Mouse (Mus musculus) testis, adult 2 months (tissue): ENCODE measurements around the gene Slc22a8. TPM values are rescaled to one million over a fixed set of nuclear protein-coding genes. Genes with fewer than 3 reads are reported as not detected.

Experiments used
- H3K27ac ChIP-seq: fragments of 200-500 bp; 2 replicates; pipeline ENCODE4 v1.5.1; 2012; ENCODE audit warnings: low read depth, low read length; ENCODE audit not compliant: control insufficient read depth, insufficient read depth
- H3K27me3 ChIP-seq: fragments of 200-500 bp; 2 replicates; pipeline ENCODE4 v1.6.1; 2012; ENCODE audit warnings: mild to moderate bottlenecking, low read length, moderate library complexity; ENCODE audit not compliant: control insufficient read depth, insufficient read depth
- H3K36me3 ChIP-seq: fragments of 200-500 bp; 2 replicates; pipeline ENCODE4 v1.6.1; 2012; ENCODE audit warnings: mild to moderate bottlenecking, low read length; ENCODE audit not compliant: control insufficient read depth, insufficient read depth
- H3K4me1 ChIP-seq: fragments of 200-500 bp; 2 replicates; pipeline ENCODE4 v1.6.1; 2012; ENCODE audit warnings: low read length; ENCODE audit not compliant: control insufficient read depth, insufficient read depth
- H3K4me3 ChIP-seq: fragments of 200-500 bp; 2 replicates; pipeline ENCODE4 v1.5.1; 2012; ENCODE audit warnings: low read depth, mild to moderate bottlenecking, low read length, moderate library complexity, mixed read lengths; ENCODE audit not compliant: control insufficient read depth
- CTCF ChIP-seq: fragments of 200-500 bp; IDR thresholded peaks from 2 replicates; pipeline ENCODE4 v1.5.1; 2012; ENCODE audit warnings: low read depth, mild to moderate bottlenecking, inconsistent platforms, low read length, moderate library complexity; ENCODE audit not compliant: control insufficient read depth, insufficient read depth, insufficient replicate concordance
- POLR2A ChIP-seq: fragments of 200-500 bp; IDR thresholded peaks from 2 replicates; pipeline ENCODE4 v1.6.1; 2012; ENCODE audit warnings: low read depth, mild to moderate bottlenecking, inconsistent platforms, low read length, moderate library complexity; ENCODE audit not compliant: control insufficient read depth
- polyA plus RNA-seq: library from polyadenylated mRNA; depleted of rRNA; stranded (reverse); fragments of >200 nt; gene quantifications from 2 replicates; pipeline ENCODE4 v1.2.3, GENCODE M21; 2012

The Slc22a8 gene
- polyA plus RNA-seq, 1 experiment = 0.05 TPM

DNA sequence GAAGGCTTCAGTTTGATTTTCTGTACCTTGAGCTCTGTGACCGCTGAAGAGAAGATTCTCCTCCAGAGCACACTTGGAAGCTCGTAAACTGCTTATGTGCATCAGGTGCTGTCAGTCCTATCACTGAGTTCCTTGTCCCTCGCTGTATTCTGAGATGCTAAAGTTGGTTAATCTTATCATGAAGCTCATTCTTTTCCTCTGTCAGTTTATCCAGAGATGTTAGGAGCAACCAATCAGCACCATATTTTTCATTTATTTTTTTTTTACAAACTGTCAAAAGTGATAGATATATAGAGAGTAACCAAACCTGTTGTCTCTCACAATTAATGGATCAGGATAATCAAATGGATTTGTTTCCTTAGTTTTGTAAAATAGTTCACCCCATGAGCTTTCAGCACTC, 5.8 kb upstream of the Slc22a8 start:
- H3K27me3 ChIP-seq = no peaks in the 10 kb centered on the region
- no peaks in the 10 kb centered on the region for H3K36me3 ChIP-seq
- no peak overlapping the region for H3K27ac ChIP-seq
- no peak for TF ChIP-seq POLR2A
- TF ChIP-seq CTCF = no peak
- H3K4me3 ChIP-seq = no peak overlapping the region
- no peaks in the 10 kb centered on the region for H3K4me1 ChIP-seq

DNA sequence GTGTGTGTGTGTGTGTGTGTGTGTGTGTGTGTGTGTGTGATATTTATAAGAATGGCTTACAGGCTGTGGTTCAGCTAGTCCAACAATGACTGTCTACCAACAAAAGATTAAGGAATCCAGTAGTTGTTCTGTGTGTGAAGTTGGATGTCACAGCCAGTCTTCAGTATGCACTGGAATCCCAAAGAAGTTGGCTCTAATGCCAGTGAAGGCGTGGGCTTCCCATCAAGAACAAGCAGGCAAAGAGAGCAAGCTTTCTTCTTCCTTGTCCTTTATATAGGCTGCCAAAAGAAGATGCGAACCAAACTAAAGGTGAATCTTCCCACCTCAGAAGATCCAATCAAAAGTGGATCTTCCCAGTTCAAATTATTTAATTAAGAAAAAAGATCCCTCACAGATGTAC, 5.2 kb upstream of the Slc22a8 start:
- no peaks in the 10 kb centered on the region for H3K36me3 ChIP-seq
- TF ChIP-seq CTCF (no peak), POLR2A (no peak)
- no peaks in the 10 kb centered on the region for H3K4me1 ChIP-seq
- no peak overlapping the region for H3K4me3 ChIP-seq
- no peak overlapping the region for H3K27ac ChIP-seq
- H3K27me3 ChIP-seq = no peaks in the 10 kb centered on the region

DNA sequence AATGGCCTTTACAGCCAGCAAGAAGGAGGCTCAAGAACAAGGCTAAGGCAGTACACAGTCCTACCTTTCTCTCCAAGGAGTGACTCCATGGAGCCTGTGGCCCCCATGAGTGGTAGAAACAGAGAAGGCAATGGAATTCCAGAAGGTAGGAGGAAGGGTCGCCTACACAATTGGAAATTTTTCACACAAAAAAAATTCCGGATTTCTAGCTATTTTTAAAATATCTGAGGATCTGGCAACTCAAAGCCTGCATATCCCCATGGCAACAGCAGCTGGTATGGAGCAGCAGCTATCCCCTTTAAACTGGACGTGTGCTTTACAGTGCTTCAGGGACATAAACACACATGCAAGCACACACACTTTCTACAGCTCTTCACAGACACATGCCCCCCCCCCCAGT, 4.7 kb upstream of the Slc22a8 start:
- no peaks in the 10 kb centered on the region for H3K4me1 ChIP-seq
- no peak for TF ChIP-seq POLR2A
- no peak overlapping the region for H3K27ac ChIP-seq
- no peaks in the 10 kb centered on the region for H3K27me3 ChIP-seq
- no peaks in the 10 kb centered on the region for H3K36me3 ChIP-seq
- H3K4me3 ChIP-seq = no peak overlapping the region

DNA sequence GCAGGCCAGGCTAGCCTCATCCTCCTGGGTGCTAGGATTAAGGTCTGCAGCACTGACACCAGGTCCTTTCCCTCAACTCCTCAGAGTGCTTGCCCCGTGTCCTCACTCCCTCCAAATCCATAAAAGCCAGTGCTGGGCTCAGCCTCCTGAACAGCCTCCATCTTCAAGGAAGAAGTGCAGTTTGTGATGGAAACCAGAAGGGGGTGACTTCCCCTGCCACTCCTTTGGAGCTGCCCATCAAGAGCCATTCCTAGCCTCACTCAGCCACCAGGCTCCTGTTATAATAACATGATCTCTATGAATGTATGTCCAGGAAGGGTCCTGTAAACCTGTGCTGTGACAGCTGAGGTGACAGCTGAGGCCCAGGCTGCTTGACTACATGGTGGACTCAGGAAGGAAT, 3.7 kb upstream of the Slc22a8 start:
- Histone ChIP-seq H3K36me3 (no peaks in the 10 kb centered on the region), H3K4me3 (no peak overlapping the region), H3K4me1 (no peaks in the 10 kb centered on the region), H3K27ac (no peak overlapping the region), H3K27me3 (no peaks in the 10 kb centered on the region)
- no peak for TF ChIP-seq POLR2A
- TF ChIP-seq CTCF = no peak

DNA sequence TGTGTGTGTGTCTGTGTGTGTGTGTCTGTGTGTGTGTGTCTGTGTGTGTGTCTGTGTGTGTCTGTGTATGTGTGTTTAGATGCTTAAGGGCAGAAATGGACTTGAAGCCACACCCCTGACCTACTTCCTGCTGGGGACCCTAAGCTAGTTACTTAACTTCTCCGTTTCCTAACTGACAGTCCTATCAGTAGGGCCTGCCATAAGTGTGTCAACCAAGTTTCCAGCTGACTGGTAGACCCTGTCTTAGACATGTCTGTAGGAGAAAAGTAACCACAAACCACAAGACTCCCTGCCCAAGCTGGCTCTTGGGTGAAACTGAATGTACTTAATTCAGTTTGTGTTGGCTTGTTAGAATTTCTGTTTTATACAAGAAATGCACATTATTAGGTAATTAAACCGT, 1.1 kb downstream of the Slc22a8 start:
- TF ChIP-seq CTCF (no peak), POLR2A (no peak)
- Histone ChIP-seq H3K27me3 (no peaks in the 10 kb centered on the region), H3K4me1 (no peaks in the 10 kb centered on the region; the same call in 1 of the 2 replicates), H3K4me3 (no peak overlapping the region), H3K36me3 (no peaks in the 10 kb centered on the region), H3K27ac (no peak overlapping the region)

DNA sequence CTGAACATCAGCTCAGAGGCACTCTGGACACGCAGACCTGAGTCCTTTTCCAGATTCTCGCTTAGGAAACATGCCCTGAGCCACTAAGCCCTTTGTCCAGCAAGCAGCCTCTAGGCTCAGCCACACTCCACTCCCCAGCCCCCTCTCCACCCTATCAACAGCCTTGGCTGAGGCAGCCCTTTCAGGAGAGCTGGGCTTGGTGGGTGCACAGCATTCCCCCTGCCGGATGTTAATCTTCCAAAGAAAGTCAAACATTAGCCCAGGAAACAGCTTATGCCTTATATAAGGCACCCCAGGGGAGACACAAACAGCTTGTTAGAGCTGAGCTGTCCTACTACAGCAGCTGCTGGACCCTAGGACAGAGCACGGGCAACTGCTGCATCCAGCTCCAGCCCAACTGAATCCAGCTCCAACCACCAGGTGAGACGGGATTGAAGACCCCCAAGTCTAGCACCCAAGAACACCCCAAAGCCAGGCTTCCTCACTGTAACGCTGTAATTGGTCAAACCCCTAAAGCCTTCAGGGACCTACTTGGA, 1.9 kb downstream of the Slc22a8 start:
- Histone ChIP-seq H3K4me3 (no peak overlapping the region), H3K27ac (no peak overlapping the region), H3K36me3 (no peaks in the 10 kb centered on the region), H3K4me1 (no peaks in the 10 kb centered on the region; the same call in 1 of the 2 replicates), H3K27me3 (no peaks in the 10 kb centered on the region)
- no peak for TF ChIP-seq POLR2A

DNA sequence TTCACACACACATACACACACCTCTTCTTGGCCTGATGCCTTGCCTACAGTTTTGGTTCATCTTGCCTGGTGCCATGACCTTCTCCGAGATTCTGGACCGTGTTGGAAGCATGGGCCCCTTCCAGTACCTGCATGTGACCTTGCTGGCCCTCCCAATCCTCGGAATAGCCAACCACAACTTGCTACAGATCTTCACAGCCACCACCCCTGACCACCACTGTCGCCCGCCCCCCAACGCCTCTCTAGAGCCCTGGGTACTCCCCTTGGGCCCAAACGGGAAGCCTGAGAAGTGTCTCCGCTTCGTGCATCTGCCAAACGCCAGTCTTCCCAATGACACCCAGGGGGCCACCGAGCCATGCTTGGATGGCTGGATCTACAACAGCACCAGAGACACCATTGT, 2.8 kb downstream of the Slc22a8 start:
- H3K4me1 ChIP-seq = no peaks in the 10 kb centered on the region; the same call in 1 of the 2 replicates
- H3K27ac ChIP-seq = no peak overlapping the region
- TF ChIP-seq POLR2A (no peak), CTCF (no peak)
- no peak overlapping the region for H3K4me3 ChIP-seq
- no peaks in the 10 kb centered on the region for H3K27me3 ChIP-seq
- H3K36me3 ChIP-seq = no peaks in the 10 kb centered on the region

DNA sequence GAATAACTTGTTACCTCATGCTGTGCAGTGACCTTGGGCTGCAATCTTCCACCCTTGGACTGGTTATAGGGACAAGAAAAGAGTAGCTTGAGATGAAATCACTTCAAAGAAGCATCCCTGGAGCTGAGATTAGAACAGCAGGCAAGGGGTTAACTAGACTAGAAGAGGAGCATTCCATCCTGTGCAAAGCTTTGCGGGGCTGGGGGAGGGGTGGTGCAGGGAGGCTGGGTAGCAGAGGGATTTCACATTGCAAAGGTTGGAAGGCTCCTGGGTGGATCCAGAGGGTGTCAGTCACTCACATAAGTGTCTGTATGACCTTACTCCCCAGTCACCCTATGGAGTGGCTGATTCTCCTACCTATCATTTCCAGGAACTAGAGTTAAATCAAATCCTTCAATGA, 3.5 kb downstream of the Slc22a8 start:
- H3K27ac ChIP-seq = no peak overlapping the region
- TF ChIP-seq POLR2A = no peak
- TF ChIP-seq CTCF = no peak
- no peaks in the 10 kb centered on the region; the same call in 1 of the 2 replicates for H3K4me1 ChIP-seq
- H3K27me3 ChIP-seq = no peaks in the 10 kb centered on the region
- H3K4me3 ChIP-seq = no peak overlapping the region
- H3K36me3 ChIP-seq = no peaks in the 10 kb centered on the region
